Mouse (Mus musculus) midbrain, embryonic 16.5 days (tissue): ENCODE measurements around the gene Scaf8. TPM values are rescaled to one million over a fixed set of nuclear protein-coding genes. Genes with fewer than 3 reads are reported as not detected.

Experiments
- polyA plus RNA-seq: library from polyadenylated mRNA; unstranded; fragments of >200 nt; fragmentation: Nextera tagmentation; extraction: Ambion mirVana; gene quantifications from 2 replicates; pipeline ENCODE4 v1.2.1, GENCODE M21; 2015

The Scaf8 gene
- polyA plus RNA-seq, 1 experiment from 2014 or later, result 14.5 TPM

Other genes with a start within 250 kb of the Scaf8 start
- 4.1 and 4.7 TPM in 2 replicates for gene Tiam2, start 211.6 kb downstream of the Scaf8 start, polyA plus RNA-seq